Mouse (Mus musculus): ENCODE measurements around the gene Atxn2l.

DNA sequence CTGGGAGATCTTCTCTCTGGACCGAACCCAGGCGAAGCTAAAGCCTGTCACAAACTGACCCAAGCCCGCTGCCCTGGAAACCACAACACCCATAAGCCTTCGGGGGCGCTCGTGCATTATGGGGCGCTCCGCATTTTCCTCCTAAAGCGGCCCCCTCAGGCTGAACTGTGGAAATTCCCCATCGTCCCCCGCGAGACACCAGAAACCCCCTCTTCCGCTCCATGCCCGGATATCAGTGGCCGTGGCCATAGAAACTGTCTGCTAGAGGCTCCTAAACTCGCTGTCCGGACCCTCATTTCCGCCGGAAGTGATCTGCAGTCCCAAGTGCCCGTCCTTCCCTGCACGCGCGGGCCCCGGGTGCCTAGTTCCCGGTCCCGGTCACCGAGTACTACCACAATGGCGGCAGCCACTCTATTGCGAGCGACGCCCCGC, 16.2 kb downstream of the Atxn2l start, which contains the start of gene Tufm:
- TF ChIP-seq CTCF (conservative IDR thresholded peaks at IDR 0.05; ENCODE audit: insufficient read depth, insufficient read length, low read depth, low read length) (no peak; the same call in 1 of the 2 replicates), POLR2A (IDR thresholded peaks at IDR 0.05; ENCODE audit: low read depth, low read length) (no peak)

All from kidney, adult 2 months (tissue).